Mouse (Mus musculus) forebrain, postnatal 0 days (tissue): ENCODE measurements at regions not wholly inside any gene's neighbourhood (a gene's known extent, or its start where the extent isn't known, plus 50 kb on each side); places are given as distances from the start of the nearest gene placed in this dataset.
A peak's percentile ranks its signal among the peaks of the same experiment; 100 is the strongest.

Source experiments
- ATAC-seq: fragments of 200-750 bp; cut with Nextera tagmentation; 2 replicates; pipeline ENCODE4 v1.8.0; 2017; ENCODE audit warnings: mild to moderate bottlenecking, moderate library complexity
- DNase-seq: peaks from one replicate; pipeline ENCODE4 v3.0.0-alpha.2; 2015
- H3K27ac ChIP-seq: fragments of 300-500 bp; sonication (generic); 2 replicates; pipeline ENCODE4 v1.5.1; 2014; ENCODE audit warnings: low read depth, mild to moderate bottlenecking, antibody characterized with exemption, low read length, moderate library complexity, mixed read lengths
- H3K27me3 ChIP-seq: fragments of 300-500 bp; sonication (generic); 2 replicates; pipeline ENCODE4 v1.6.1; 2014; ENCODE audit warnings: mild to moderate bottlenecking, low read length, mixed read lengths; ENCODE audit not compliant: insufficient read depth
- H3K36me3 ChIP-seq: fragments of 300-500 bp; sonication (generic); 2 replicates; pipeline ENCODE4 v1.6.1; 2014; ENCODE audit warnings: mild to moderate bottlenecking, moderate library complexity; ENCODE audit not compliant: insufficient read depth
- H3K4me1 ChIP-seq: fragments of 300-500 bp; sonication (generic); 2 replicates; pipeline ENCODE4 v1.6.1; 2014; ENCODE audit warnings: antibody characterized with exemption; ENCODE audit not compliant: insufficient read depth
- H3K4me2 ChIP-seq: fragments of 300-500 bp; sonication (generic); 2 replicates; pipeline ENCODE4 v1.6.1; 2014; ENCODE audit warnings: low read depth, mild to moderate bottlenecking, moderate library complexity
- H3K4me3 ChIP-seq: fragments of 300-500 bp; sonication (generic); 2 replicates; pipeline ENCODE4 v1.5.1; 2014; ENCODE audit warnings: low read depth, low read length, mixed read lengths
- H3K9ac ChIP-seq: fragments of 300-500 bp; sonication (generic); 2 replicates; pipeline ENCODE4 v1.6.1; 2014; ENCODE audit warnings: mild to moderate bottlenecking
- H3K9me3 ChIP-seq: fragments of 300-500 bp; sonication (generic); 2 replicates; pipeline ENCODE4 v1.6.1; 2016; ENCODE audit warnings: low read length
- CTCF ChIP-seq: sonication (generic); IDR thresholded peaks from 2 replicates; pipeline ENCODE4 v1.5.1; 2016; ENCODE audit warnings: antibody characterized with exemption, control low read depth, low read depth
- WGBS: fragments of 180-500 bp; shearing (Covaris S2); extraction: QIAGEN DNeasy Blood & Tissue Kit; methylation state at CpG from one replicate; pipeline ENCODE4 v1.1.7; 2014; 5-methylcytosine and 5-hydroxymethylcytosine counted together

DNA sequence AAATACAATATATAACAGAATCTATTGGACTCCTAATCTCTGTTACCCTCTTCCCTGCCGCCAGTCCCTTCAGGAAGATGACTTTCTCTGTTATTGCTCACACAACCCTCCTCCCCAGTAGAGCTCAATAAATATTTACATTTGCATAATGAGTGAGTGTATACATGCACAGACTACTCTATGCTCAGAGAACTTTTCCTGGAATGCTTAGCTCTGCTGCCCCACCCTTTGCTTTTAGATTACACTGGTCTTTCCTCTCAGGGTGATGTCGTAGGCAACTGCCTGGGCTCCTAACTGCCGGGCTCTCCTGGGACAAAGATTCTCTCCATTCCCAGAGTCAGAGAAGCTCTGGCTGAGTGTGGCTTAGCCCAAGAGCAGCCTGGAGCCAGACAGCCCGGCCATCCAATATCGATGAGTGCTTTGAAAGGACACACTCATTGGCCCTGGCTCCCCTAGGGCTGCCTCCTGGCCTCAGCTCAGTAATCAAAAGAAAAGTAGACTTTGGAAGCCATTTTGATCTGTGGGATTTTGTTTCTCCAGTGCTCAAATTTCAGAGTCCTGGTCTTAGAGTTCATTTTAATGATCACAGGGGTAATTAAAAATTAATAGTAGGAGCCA lies 109.2 kb upstream of the Cdh4 start:
- no peak overlapping the region for H3K9ac ChIP-seq
- no peaks in the 10 kb centered on the region for H3K36me3 ChIP-seq
- no peak overlapping the region for H3K4me2 ChIP-seq
- H3K9me3 ChIP-seq, result no peaks in the 10 kb centered on the region
- no peak for DNase-seq
- no peak overlapping the region for H3K4me3 ChIP-seq
- 63% methylated on average over 5 of the region's 5 CpGs for WGBS
- no peak overlapping the region for H3K27ac ChIP-seq
- ATAC-seq, result no peak
- H3K4me1 ChIP-seq, result no peaks in the 10 kb centered on the region
- no peak for TF ChIP-seq CTCF
- no peaks in the 10 kb centered on the region for H3K27me3 ChIP-seq

DNA sequence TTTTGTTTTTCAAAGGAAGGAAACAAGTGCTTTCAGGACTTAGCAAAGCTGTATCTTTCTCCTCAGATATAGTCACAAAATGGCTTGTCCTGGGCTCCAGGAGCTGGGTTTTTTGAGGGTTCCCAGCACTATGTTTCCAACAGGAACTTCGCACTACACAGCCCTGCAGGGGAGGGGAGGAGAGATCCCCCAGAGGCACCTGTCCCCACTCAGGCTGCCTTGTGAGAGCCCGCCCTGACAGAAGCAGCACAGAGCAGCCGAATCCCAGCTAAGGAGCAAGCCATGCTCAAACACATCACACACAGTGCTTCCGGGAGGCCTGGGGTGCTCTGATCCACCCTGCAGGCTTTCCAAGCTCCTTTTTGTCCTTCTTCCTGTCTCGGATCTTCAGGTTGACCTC lies 108.6 kb upstream of the Cdh4 start:
- no peaks in the 10 kb centered on the region for H3K27me3 ChIP-seq
- no peak overlapping the region for H3K9ac ChIP-seq
- no peak for TF ChIP-seq CTCF
- WGBS, result 78% methylated on average over 5 of the region's 5 CpGs
- H3K36me3 ChIP-seq, result no peaks in the 10 kb centered on the region
- DNase-seq (no peak), ATAC-seq (no peak)
- no peak overlapping the region for H3K4me2 ChIP-seq
- no peak overlapping the region for H3K27ac ChIP-seq
- no peaks in the 10 kb centered on the region for H3K9me3 ChIP-seq
- no peak overlapping the region for H3K4me3 ChIP-seq
- no peaks in the 10 kb centered on the region for H3K4me1 ChIP-seq

DNA sequence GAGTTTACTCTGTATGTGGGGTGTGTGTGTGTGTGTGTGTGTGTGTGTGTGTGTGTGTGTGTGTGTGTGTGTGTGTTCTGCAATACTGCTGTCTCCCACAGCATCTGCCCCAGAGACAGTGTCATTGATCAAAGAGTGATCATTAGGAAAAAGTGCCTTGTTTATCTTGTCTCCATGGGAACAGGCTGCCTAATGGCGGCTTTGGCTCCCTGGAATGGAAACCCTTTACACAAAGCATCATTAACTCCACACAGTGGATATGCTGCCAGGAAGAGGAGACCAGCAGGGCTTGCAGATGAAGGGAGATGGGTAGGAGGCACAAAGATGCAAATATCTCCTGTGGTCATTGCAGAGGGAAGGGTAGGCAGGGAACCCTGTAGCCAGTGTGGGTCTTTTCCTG lies 106.0 kb upstream of the Cdh4 start:
- TF ChIP-seq CTCF, result no peak
- no peak overlapping the region for H3K27ac ChIP-seq
- peak; percentile 52 for DNase-seq

DNA sequence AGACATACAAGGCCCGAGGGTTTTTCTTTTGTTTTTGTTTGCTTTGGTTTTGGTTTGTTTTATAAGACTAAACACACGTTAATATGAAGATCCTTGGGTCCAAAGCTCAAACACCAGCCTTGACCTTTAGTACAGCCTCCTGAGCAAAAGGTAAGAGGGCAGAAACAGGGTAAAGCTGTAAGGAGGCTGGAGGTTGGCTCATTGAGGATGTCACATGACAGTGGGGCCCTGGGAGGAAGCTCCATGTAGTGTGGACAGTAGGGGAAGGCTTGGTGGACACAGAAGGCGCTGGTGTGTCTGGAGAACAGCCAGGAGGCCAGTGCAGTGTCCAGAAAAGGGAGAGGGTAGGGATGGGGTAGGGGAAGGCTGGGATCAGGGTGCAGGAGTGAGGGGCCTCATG lies 89.6 kb upstream of the Cdh4 start:
- H3K9me3 ChIP-seq, result no peaks in the 10 kb centered on the region
- H3K4me2 ChIP-seq, result no peak overlapping the region
- H3K9ac ChIP-seq, result no peak overlapping the region
- no peaks in the 10 kb centered on the region for H3K27me3 ChIP-seq
- no peak overlapping the region for H3K27ac ChIP-seq
- TF ChIP-seq CTCF, result no peak
- ATAC-seq (no peak), DNase-seq (no peak)
- no peak overlapping the region for H3K4me3 ChIP-seq
- H3K4me1 ChIP-seq, result no peaks in the 10 kb centered on the region
- WGBS, result 62% methylated on average over 3 of the region's 3 CpGs
- H3K36me3 ChIP-seq, result no peaks in the 10 kb centered on the region

More for the DNA sequence above, 106.0 kb upstream of the Cdh4 start:
- Histone ChIP-seq H3K4me2 (no peak overlapping the region), H3K9ac (no peak overlapping the region), H3K9me3 (no peaks in the 10 kb centered on the region), H3K36me3 (no peaks in the 10 kb centered on the region), H3K4me1 (no peaks in the 10 kb centered on the region), H3K27me3 (no peaks in the 10 kb centered on the region), H3K4me3 (no peak overlapping the region)
- 3% methylated on average over 1 of the region's 1 CpGs for WGBS
- ATAC-seq, result peak; percentile 74

DNA sequence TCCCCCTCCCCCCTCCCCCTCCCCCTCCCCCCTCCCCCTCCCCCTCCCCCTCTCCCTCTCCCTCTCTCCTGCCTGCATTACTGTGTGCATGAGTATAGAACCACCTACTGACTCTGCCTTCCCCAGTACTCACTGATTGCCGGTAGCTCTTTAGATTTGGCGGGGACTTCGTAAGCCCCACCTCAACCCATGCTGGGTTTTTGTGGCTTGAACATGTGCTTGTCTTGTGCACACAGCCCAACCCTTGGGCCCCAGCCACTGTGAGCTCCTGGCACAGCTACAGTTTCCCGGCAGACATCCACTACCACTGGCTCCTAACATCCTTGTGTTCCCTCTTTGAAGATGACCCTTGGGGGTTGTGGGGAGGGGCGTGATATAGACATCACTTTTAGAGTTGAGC lies 87.4 kb upstream of the Cdh4 start:
- no peaks in the 10 kb centered on the region for H3K36me3 ChIP-seq
- ATAC-seq, result peak; percentile 34
- WGBS, result 32% methylated on average over 5 of the region's 5 CpGs
- H3K9me3 ChIP-seq, result no peaks in the 10 kb centered on the region
- H3K4me1 ChIP-seq, result no peaks in the 10 kb centered on the region
- H3K4me2 ChIP-seq, result no peak overlapping the region
- H3K27me3 ChIP-seq, result no peaks in the 10 kb centered on the region
- no peak for TF ChIP-seq CTCF
- H3K9ac ChIP-seq, result no peak overlapping the region
- H3K4me3 ChIP-seq, result no peak overlapping the region
- H3K27ac ChIP-seq, result no peak overlapping the region
- DNase-seq, result peak; percentile 22

DNA sequence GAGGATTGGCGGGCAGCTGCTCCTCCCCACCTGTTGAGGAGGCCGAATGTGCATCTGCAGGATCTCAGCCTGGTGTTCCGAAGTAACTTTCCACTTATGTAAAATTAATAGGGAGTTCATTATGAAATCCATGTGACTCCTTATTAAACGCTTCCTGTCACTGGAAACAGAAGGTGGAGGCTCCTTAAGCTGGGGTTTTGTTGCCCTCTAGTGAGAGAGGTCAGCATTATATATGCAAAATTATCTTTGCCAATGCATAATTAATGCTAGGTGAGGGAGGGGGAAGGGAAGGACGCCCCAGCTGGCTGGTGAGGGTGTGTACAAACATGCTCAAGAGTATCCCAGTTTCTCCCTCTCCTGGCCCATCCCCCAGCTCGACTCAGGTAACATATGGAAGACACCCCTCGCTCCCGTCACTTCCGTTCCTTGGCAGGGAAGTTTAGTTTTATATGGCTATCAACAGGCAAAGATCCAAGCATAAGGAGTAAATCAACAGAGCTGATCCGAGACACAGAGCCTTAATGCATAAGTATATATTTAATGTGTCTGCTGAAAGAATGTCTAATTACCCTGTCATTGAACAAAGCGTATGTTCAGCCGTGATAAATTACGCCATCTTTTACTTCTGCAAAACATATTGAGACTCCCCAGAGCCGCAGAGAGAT lies 71.2 kb upstream of the Cdh4 start:
- no peaks in the 10 kb centered on the region for H3K27me3 ChIP-seq
- DNase-seq (peak; percentile 42), ATAC-seq (peak; percentile 14; the same call in 1 of the 2 replicates)
- TF ChIP-seq CTCF, result peak; percentile 50
- no peaks in the 10 kb centered on the region for H3K4me1 ChIP-seq
- no peak overlapping the region for H3K9ac ChIP-seq
- no peaks in the 10 kb centered on the region for H3K9me3 ChIP-seq
- H3K4me2 ChIP-seq, result no peak overlapping the region
- WGBS, result 54% methylated on average over 14 of the region's 14 CpGs
- H3K4me3 ChIP-seq, result no peak overlapping the region
- no peaks in the 10 kb centered on the region for H3K36me3 ChIP-seq
- no peak overlapping the region for H3K27ac ChIP-seq

DNA sequence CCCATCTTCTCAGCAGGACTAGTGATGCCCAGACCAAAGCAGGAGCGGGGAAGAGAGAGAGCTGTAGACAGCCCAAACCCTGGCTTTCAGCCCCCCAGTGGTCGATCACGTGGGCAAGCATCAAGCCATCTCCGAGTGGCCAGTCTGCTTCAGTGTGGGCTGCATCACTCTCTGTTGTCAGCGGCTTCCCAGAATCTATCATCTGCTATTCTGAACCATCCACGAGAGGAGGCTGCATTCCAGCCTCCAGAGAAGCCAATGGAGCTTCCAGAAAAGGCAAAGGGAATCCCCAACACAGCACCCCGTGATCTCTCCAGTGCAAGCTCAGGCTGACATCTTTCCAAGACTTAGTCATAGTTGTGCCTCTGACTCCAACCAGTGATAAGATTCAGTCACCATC lies 70.7 kb upstream of the Cdh4 start:
- ATAC-seq (peak; percentile 43; the same call in 1 of the 2 replicates), DNase-seq (peak; percentile 32)
- Histone ChIP-seq H3K4me2 (no peak overlapping the region), H3K27ac (no peak overlapping the region), H3K9me3 (no peaks in the 10 kb centered on the region), H3K27me3 (no peaks in the 10 kb centered on the region), H3K9ac (no peak overlapping the region), H3K4me1 (no peaks in the 10 kb centered on the region), H3K4me3 (no peak overlapping the region), H3K36me3 (no peaks in the 10 kb centered on the region)
- TF ChIP-seq CTCF, result no peak
- WGBS, result 65% methylated on average over 7 of the region's 7 CpGs
